Comparison of ENCODE assay signal across 8 mouse cellular contexts in the genomic region with DNA sequence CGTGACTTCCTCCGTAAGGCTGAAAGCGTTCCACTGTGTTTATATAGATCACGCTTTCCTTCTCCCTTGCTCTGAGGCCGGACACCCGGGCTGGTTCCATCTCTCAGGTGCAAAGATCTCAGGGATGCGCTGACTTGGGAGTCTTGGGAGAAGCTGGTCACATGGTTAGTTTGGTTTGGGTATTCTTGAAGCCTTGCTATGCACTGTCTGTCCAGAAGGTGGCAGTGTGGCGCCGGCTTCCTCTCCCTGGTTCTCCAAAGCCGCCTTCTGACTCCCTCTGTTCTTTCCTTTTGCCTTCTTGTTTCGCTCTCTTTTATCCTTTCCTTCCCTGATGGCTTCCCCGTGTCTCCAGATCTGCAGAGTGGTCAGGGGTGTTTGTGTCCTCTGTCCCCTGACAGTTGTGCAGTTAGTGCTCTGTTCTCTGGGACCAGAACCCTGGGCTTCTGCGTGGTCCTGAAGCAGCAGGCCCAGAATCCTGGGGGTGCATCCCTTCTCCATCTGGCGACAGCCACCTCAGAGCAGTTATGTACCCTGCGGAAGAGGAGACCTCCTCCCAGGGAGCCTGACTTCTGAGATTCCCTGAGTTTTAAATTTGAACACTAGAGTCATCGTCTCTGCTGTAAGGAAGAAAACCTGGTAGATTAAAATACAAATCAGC.
DNase-seq lines count a peak whose midpoint lies in the region; ATAC-seq lines count a peak whose summit lies in the region.

No protein-coding gene starts in this region.

- H3K27me3 ChIP-seq in embryonic facial prominence, embryonic 14.5 days (replicated peaks; ENCODE audit: control insufficient read depth, insufficient read depth, low read length), result no peaks in the 10 kb centered on the region
- no peaks in the 10 kb centered on the region for H3K27me3 ChIP-seq in heart, embryonic 13.5 days (replicated peaks)
- H3K27me3 ChIP-seq in neural tube, embryonic 15.5 days (replicated peaks), result no peaks in the 10 kb centered on the region

- no peak overlapping the region for H3K27ac ChIP-seq in embryonic facial prominence, embryonic 14.5 days (replicated peaks; ENCODE audit: low read depth, low read length)
- H3K27ac ChIP-seq in heart, embryonic 13.5 days (replicated peaks), result no peak overlapping the region
- H3K27ac ChIP-seq in neural tube, embryonic 15.5 days (replicated peaks), result peak overlapping the region; percentile 49; the same call in 1 of the 2 replicates

- 30% methylated on average over 16 of the region's 16 CpGs for WGBS in embryonic facial prominence, embryonic 14.5 days
- 36% methylated on average over 16 of the region's 16 CpGs for WGBS in heart, embryonic 13.5 days
- WGBS in neural tube, embryonic 15.5 days, result 39% methylated on average over 16 of the region's 16 CpGs

- H3K4me2 ChIP-seq in embryonic facial prominence, embryonic 14.5 days (ENCODE audit: low read depth, low read length), result no peak overlapping the region
- peak overlapping the region; percentile 24; the same call in 1 of the 2 replicates for H3K4me2 ChIP-seq in heart, embryonic 13.5 days
- no peak overlapping the region for H3K4me2 ChIP-seq in neural tube, embryonic 15.5 days

- peak overlapping the region; percentile 26 for H3K9ac ChIP-seq in embryonic facial prominence, embryonic 14.5 days (ENCODE audit: low read depth, low read length)
- H3K9ac ChIP-seq in heart, embryonic 13.5 days, result peak overlapping the region; percentile 72
- no peak overlapping the region for H3K9ac ChIP-seq in neural tube, embryonic 15.5 days (replicated peaks)

- peaks cover 6% of the 10 kb centered on the region for H3K4me1 ChIP-seq in embryonic facial prominence, embryonic 14.5 days (ENCODE audit: control insufficient read depth, insufficient read depth, low read length)
- H3K4me1 ChIP-seq in heart, embryonic 13.5 days, result peaks cover 70% of the 10 kb centered on the region
- H3K4me1 ChIP-seq in neural tube, embryonic 15.5 days, result peaks cover 34% of the 10 kb centered on the region

- no peaks in the 10 kb centered on the region for H3K36me3 ChIP-seq in embryonic facial prominence, embryonic 14.5 days (ENCODE audit: control insufficient read depth, insufficient read depth, low read length)
- peaks cover 5% of the 10 kb centered on the region for H3K36me3 ChIP-seq in heart, embryonic 13.5 days
- H3K36me3 ChIP-seq in neural tube, embryonic 15.5 days, result no peaks in the 10 kb centered on the region

- H3K9me3 ChIP-seq in embryonic facial prominence, embryonic 14.5 days (ENCODE audit: control insufficient read depth, low read length), result no peaks in the 10 kb centered on the region
- no peaks in the 10 kb centered on the region for H3K9me3 ChIP-seq in heart, embryonic 13.5 days
- no peaks in the 10 kb centered on the region for H3K9me3 ChIP-seq in neural tube, embryonic 15.5 days (replicated peaks)

- H3K4me3 ChIP-seq in embryonic facial prominence, embryonic 14.5 days (ENCODE audit: low read depth, low read length), result no peak overlapping the region
- H3K4me3 ChIP-seq in heart, embryonic 13.5 days, result no peak overlapping the region
- no peak overlapping the region for H3K4me3 ChIP-seq in neural tube, embryonic 15.5 days (replicated peaks)

- no peak for ATAC-seq in embryonic facial prominence, embryonic 14.5 days (ENCODE audit: low read depth)
- ATAC-seq in heart, embryonic 13.5 days (ENCODE audit: extremely low read depth, insufficient number of reproducible peaks, low FRiP score, low TSS enrichment), result no peak
- ATAC-seq in neural tube, embryonic 15.5 days (ENCODE audit: low FRiP score), result no peak

- DNase-seq in CD8-positive naive resting alpha-beta T cell, adult 2 months (ENCODE audit: low read depth in 2 of 2, low spot score in 2 of 2), result peak; percentile 45 to 59
- DNase-seq in adrenal gland, postnatal 25 days, result peak; percentile 73
- DNase-seq in embryonic facial prominence, embryonic 14.5 days (ENCODE audit: low spot score), result peak; percentile 46
- DNase-seq in kidney, postnatal 4 days, result peak; percentile 89 to 90
- peak; percentile 77 to 83 for DNase-seq in lung, adult 18-20 months
- DNase-seq in thymus, postnatal 0 days (ENCODE audit: low spot score), result peak; percentile 62
